Mouse (Mus musculus): ENCODE measurements around the gene Gm28635.

Gene Gm28635

DNA sequence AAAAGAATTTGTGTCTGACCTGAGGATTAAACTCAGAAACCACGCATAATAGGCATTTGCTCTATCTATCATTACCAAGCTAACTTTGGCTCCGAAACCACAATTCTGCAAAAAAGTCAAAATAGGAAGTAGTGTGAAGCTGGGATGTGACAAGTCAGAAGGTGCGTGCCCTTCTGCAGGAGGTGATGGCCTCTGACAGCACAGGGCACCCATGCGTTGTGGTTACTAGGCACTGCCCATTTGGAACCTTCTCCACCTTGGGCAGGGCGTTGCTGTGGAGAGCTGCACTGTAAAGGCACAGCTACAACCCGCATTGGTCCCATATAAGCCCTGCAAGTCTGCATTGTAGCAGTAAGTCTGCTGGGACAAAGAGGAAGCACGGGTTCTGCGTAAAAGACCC lies 85.0 kb downstream of the Gm28635 start:
- DNase-seq (ENCODE audit: low read depth, low spot score): no peak

DNA sequence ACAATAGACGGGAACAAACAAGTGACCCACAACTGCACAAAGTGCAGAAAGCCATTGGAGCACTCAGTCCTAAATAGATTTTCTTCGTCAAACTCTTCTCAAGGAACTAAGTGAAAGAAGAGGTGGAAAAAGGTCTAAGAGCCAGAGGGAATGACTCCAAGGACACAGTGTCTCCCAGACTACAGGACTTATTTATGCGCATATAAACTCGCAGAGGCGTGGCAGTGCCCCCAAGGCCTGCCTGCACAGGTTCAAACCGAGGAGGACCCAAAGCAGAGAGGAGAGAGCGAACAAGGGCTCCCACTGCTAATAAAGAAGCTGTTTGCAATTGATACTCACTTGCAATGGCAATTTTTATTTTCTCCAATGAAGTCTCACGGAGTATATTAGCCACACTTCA lies 92.1 kb downstream of the Gm28635 start:
- no peak for DNase-seq (ENCODE audit: low read depth, low spot score)

DNA sequence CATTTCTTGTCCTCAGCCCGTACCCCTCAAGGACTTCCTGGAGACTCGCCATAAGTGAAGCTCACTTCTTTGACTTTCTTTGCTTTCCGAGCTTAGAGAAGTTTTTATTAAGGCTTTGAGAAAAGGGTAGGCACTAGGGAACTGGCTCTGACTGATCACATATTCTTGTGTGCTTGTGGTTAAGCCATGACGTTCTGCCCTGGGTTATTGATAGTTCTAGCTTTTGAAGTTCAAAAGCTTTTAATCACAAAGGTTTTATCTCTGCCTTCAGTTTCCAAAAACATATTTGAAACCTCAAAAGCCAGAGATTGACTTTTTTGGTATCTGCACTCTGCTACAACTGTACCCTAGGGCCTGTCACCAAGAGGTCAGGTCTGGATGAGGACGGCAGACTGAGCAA lies 95.6 kb downstream of the Gm28635 start:
- DNase-seq (ENCODE audit: low read depth, low spot score): no peak

DNA sequence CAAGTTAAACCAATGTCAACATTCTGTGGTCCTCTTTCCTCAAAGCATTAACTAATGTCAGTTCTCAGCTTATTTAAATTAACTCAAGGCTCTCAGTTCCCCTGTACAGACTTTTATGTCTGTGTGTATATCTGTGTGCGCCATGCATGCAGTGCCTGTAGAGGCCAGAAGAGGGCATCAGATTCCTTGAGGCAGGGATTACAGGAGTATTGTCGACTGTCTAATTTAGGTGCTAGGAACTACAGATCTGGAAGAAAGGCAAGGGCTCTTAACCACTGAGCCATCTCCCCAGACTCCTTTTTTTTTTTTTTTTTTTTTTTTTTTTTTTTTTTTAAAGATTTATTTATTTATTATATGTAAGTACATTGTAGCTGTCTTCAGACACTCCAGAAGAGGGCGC lies 96.6 kb downstream of the Gm28635 start:
- DNase-seq (ENCODE audit: low read depth, low spot score): no peak

DNA sequence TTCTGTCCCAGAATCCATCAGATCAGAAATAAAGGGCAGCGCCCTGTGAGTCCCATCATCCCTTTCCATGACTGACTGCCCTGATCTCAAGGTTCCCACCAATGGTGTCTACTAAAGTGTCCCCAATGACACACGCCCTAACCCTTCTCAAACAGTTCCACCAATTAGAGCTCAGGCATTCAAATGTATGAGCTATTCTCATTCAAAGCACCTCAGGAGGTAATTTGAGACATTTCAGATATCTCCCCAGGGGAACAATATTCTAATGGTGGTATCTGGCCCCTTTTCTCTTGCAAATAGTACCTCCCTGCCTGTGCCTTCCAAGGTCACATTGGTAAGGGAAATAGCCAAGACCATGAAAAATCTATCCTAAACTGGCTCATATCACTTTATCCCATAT lies 98.5 kb downstream of the Gm28635 start:
- no peak for DNase-seq (ENCODE audit: low read depth, low spot score)

DNA sequence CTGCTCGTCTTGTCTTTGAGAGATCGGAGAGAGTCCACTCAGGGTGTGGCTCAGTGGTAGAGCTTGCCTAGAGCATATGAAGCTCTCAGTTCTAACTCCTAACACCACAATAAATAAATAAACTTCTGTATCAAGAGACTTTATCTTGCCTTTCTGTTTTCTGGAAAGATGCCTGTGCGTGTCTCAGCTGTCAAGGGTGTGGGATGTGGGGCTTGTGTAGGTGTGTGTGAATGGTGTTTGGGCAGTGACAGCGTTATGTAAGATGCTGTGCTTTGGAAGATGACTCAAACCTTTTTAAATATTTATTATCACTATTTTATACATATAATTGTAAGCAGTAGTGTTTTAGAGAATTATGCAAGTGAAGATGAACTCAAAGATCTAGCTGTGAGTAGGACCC lies 103.7 kb downstream of the Gm28635 start:
- DNase-seq (ENCODE audit: low read depth, low spot score): peak; percentile 79

DNA sequence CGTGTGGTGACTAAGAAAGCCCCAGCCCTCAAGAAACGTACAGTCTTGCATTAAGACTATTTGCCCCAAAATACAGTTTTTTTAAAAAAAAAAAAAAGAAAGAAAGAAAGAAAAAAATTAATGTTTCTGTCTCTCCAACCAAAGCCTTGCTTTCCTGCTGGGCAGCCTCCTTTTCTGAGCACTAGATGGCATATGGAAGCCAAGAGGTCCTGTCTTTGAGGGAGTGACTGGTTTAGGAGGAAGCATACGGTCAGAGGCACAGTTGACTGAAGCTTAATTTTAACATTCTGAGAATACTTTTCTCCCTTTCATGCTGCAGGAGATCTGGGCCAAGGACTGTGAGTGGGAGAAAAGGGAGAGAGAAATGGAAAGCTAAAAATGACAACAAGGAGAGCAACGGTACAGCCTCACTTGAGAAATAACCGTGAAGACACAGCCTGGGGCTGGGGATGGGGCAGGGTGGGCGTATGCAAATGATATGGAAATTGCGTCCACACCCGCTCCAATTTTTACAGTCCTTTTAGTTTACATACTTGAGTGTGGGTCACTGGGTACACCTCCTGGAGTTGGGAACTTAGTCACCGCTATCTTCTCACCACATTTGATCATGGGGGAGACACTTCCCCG lies 120.8 kb downstream of the Gm28635 start:
- peak; percentile 92 for DNase-seq (ENCODE audit: low read depth, low spot score)

Data from telencephalon, adult 2 months (tissue).